Mouse (Mus musculus) neural tube, embryonic 15.5 days (tissue): ENCODE results near the gene Gpr33. TPM values are rescaled to one million over a fixed set of nuclear protein-coding genes. Genes with fewer than 3 reads are reported as not detected.

Experiments
- ATAC-seq: fragments of 200-750 bp; cut with Nextera tagmentation; 2 replicates; pipeline ENCODE4 v1.8.0; 2017; ENCODE audit warnings: mild to moderate bottlenecking, moderate TSS enrichment, moderate library complexity; ENCODE audit not compliant: low FRiP score
- H3K27ac ChIP-seq: fragments of 300-500 bp; sonication (generic); replicated peaks from 2 replicates; pipeline ENCODE4 v1.5.1; 2015; ENCODE audit warnings: mild to moderate bottlenecking, inconsistent platforms
- H3K27me3 ChIP-seq: fragments of 300-500 bp; sonication (generic); replicated peaks from 2 replicates; pipeline ENCODE4 v1.6.1; 2015; ENCODE audit warnings: inconsistent platforms
- H3K36me3 ChIP-seq: fragments of 300-500 bp; sonication (generic); 2 replicates; pipeline ENCODE4 v1.6.1; 2015; ENCODE audit warnings: inconsistent platforms
- H3K4me1 ChIP-seq: fragments of 300-500 bp; sonication (generic); 2 replicates; pipeline ENCODE4 v1.6.1; 2015; ENCODE audit warnings: inconsistent platforms
- H3K4me2 ChIP-seq: fragments of 300-500 bp; sonication (generic); 2 replicates; pipeline ENCODE4 v1.6.1; 2015; ENCODE audit warnings: inconsistent platforms, mild to moderate bottlenecking, moderate library complexity
- H3K4me3 ChIP-seq: fragments of 300-500 bp; sonication (generic); replicated peaks from 2 replicates; pipeline ENCODE4 v1.5.1; 2015; ENCODE audit warnings: mild to moderate bottlenecking, inconsistent platforms
- H3K9ac ChIP-seq: fragments of 300-500 bp; sonication (generic); replicated peaks from 2 replicates; pipeline ENCODE4 v1.6.1; 2015; ENCODE audit warnings: mild to moderate bottlenecking, inconsistent platforms
- H3K9me3 ChIP-seq: fragments of 300-500 bp; sonication (generic); replicated peaks from 2 replicates; pipeline ENCODE4 v1.6.1; 2016; ENCODE audit warnings: inconsistent platforms
- WGBS: fragments of 180-500 bp; shearing (Covaris S2); methylation state at CpG from one replicate; pipeline ENCODE4 v1.1.7; 2015; ENCODE audit warnings: mixed read lengths; 5-methylcytosine and 5-hydroxymethylcytosine counted together
- polyA plus RNA-seq: library from polyadenylated mRNA; unstranded; fragments of >200 nt; fragmentation: Nextera tagmentation; extraction: Ambion mirVana; gene quantifications from 2 replicates; pipeline ENCODE4 v1.2.1, GENCODE M21; 2015

The Gpr33 gene
- polyA plus RNA-seq, 1 experiment from 2014 or later, result not detected

- Histone ChIP-seq H3K4me2 (no peak overlapping the region), H3K9ac (no peak overlapping the region), H3K36me3 (no peaks in the 10 kb centered on the region), H3K4me3 (no peak overlapping the region), H3K9me3 (no peaks in the 10 kb centered on the region), H3K27me3 (no peaks in the 10 kb centered on the region), H3K4me1 (no peaks in the 10 kb centered on the region), H3K27ac (no peak overlapping the region)
- 90% methylated on average over 1 of the region's 1 CpGs for WGBS
- ATAC-seq, result no peak
These were observed 44.2 kb downstream of the Gpr33 start for GRCm38 (mm10) chr12:51983625-51984024.

- Histone ChIP-seq H3K4me1 (peaks cover 2% of the 10 kb centered on the region), H3K9me3 (no peaks in the 10 kb centered on the region), H3K36me3 (no peaks in the 10 kb centered on the region), H3K4me3 (no peak overlapping the region), H3K4me2 (no peak overlapping the region), H3K9ac (no peak overlapping the region), H3K27ac (no peak overlapping the region), H3K27me3 (no peaks in the 10 kb centered on the region)
- WGBS, result 80% methylated on average over 9 of the region's 9 CpGs
- no peak for ATAC-seq
These were observed 51.3 kb downstream of the Gpr33 start for GRCm38 (mm10) chr12:51976531-51976930.

- Histone ChIP-seq H3K4me1 (peaks cover 14% of the 10 kb centered on the region), H3K4me3 (no peak overlapping the region), H3K4me2 (no peak overlapping the region), H3K27me3 (no peaks in the 10 kb centered on the region), H3K9ac (no peak overlapping the region), H3K36me3 (no peaks in the 10 kb centered on the region), H3K9me3 (no peaks in the 10 kb centered on the region), H3K27ac (no peak overlapping the region)
- 82% methylated on average over 1 of the region's 1 CpGs for WGBS
- no peak for ATAC-seq
These were observed 53.5 kb downstream of the Gpr33 start for GRCm38 (mm10) chr12:51974381-51974780.

Other genes starting within 250 kb of the Gpr33 start
- 36.0 and 37.6 TPM in 2 replicates for gene Hectd1, start 198.5 kb downstream of the Gpr33 start, polyA plus RNA-seq
- gene Heatr5a, start 56.7 kb downstream of the Gpr33 start, polyA plus RNA-seq, result 5.8 and 6.8 TPM in 2 replicates
- gene Dtd2, start 21.6 kb downstream of the Gpr33 start, polyA plus RNA-seq, result 20.9 and 21.2 TPM in 2 replicates
- 7.3 and 8.0 TPM in 2 replicates for gene Nubpl, start 69.7 kb upstream of the Gpr33 start, polyA plus RNA-seq